Mouse (Mus musculus) liver, embryonic 13.5 days (tissue): ENCODE results near the gene Mogs. TPM values are rescaled to one million over a fixed set of nuclear protein-coding genes. Genes with fewer than 3 reads are reported as not detected.

Source experiments
- ATAC-seq: fragments of 200-750 bp; cut with Nextera tagmentation; 2 replicates; pipeline ENCODE4 v1.8.0; 2017; ENCODE audit warnings: low read depth, mild to moderate bottlenecking, moderate number of reproducible peaks, moderate library complexity
- DNase-seq: peaks from one replicate; pipeline ENCODE4 v3.0.0; 2022
- H3K27ac ChIP-seq: fragments of 300-500 bp; sonication (generic); 2 replicates; pipeline ENCODE4 v1.5.1; 2015; ENCODE audit warnings: moderate library complexity, mild to moderate bottlenecking, inconsistent platforms
- H3K27me3 ChIP-seq: fragments of 300-500 bp; sonication (generic); 2 replicates; pipeline ENCODE4 v1.6.1; 2015; ENCODE audit warnings: mild to moderate bottlenecking, inconsistent platforms
- H3K36me3 ChIP-seq: fragments of 300-500 bp; sonication (generic); 2 replicates; pipeline ENCODE4 v1.6.1; 2015; ENCODE audit warnings: mild to moderate bottlenecking, inconsistent platforms
- H3K4me1 ChIP-seq: fragments of 300-500 bp; sonication (generic); replicated peaks from 2 replicates; pipeline ENCODE4 v1.6.1; 2015; ENCODE audit warnings: inconsistent platforms
- H3K4me2 ChIP-seq: fragments of 300-500 bp; sonication (generic); 2 replicates; pipeline ENCODE4 v1.6.1; 2015; ENCODE audit warnings: inconsistent platforms, mild to moderate bottlenecking, moderate library complexity
- H3K4me3 ChIP-seq: fragments of 300-500 bp; sonication (generic); replicated peaks from 2 replicates; pipeline ENCODE4 v1.5.1; 2015; ENCODE audit warnings: mild to moderate bottlenecking, inconsistent platforms
- H3K9ac ChIP-seq: fragments of 300-500 bp; sonication (generic); 2 replicates; pipeline ENCODE4 v1.6.1; 2015; ENCODE audit warnings: mild to moderate bottlenecking, inconsistent platforms
- H3K9me3 ChIP-seq: fragments of 300-500 bp; sonication (generic); replicated peaks from 2 replicates; pipeline ENCODE4 v1.6.1; 2016; ENCODE audit warnings: inconsistent platforms
- whole genome bisulfite sequencing: fragments of 180-500 bp; shearing (Covaris S2); methylation state at CpG from one replicate; pipeline ENCODE4 v1.1.7; 2015; ENCODE audit not compliant: insufficient replicate concordance; 5-methylcytosine and 5-hydroxymethylcytosine counted together
- polyA plus RNA-seq: library from polyadenylated mRNA; unstranded; fragments of >200 nt; fragmentation: Nextera tagmentation; extraction: Ambion mirVana; gene quantifications from 2 replicates; pipeline ENCODE4 v1.2.1, GENCODE M21; 2015

Gene Mogs
- 44.9 and 46.7 TPM in 2 replicates for polyA plus RNA-seq

GRCm38 (mm10) chr6:83115011-83115671 is at the start of gene Mogs:
Gene Mogs, plus strand, starts transcription at chr6:83115496.
- peak within 1 kb of the TSS; percentile 96 for H3K9ac ChIP-seq
- no peaks in the 10 kb centered on the region for H3K9me3 ChIP-seq
- ATAC-seq (peak; percentile 90), DNase-seq (peak; percentile 90)
- H3K4me2 ChIP-seq: peak within 1 kb of the TSS; percentile 97
- peak within 1 kb of the TSS; percentile 93 for H3K27ac ChIP-seq
- H3K27me3 ChIP-seq: no peaks in the 10 kb centered on the region
- 2% methylated on average over 58 of the region's 58 CpGs for WGBS
- peaks cover 46% of the 10 kb centered on the region for H3K36me3 ChIP-seq
- peak within 1 kb of the TSS; percentile 89 for H3K4me3 ChIP-seq
- peaks cover 84% of the 10 kb centered on the region for H3K4me1 ChIP-seq

- 0 out of 2 replicates have a peak, but pooled peaks cover 4% of the 10 kb centered on the region for H3K36me3 ChIP-seq
- no peak overlapping the region for H3K4me2 ChIP-seq
- DNase-seq (no peak), ATAC-seq (no peak)
- 38% methylated on average over 8 of the region's 8 CpGs for WGBS
- no peak overlapping the region for H3K27ac ChIP-seq
- no peak overlapping the region for H3K9ac ChIP-seq
- peaks cover 100% of the 10 kb centered on the region for H3K27me3 ChIP-seq
- H3K4me3 ChIP-seq: no peak overlapping the region
- peaks cover 28% of the 10 kb centered on the region for H3K4me1 ChIP-seq
- H3K9me3 ChIP-seq: no peaks in the 10 kb centered on the region
These were observed 49.3 kb upstream of the Mogs start for GRCm38 (mm10) chr6:83065995-83066394.

GRCm38 (mm10) chr6:83066441-83066840 is 48.9 kb upstream of the Mogs start:
- no peaks in the 10 kb centered on the region for H3K9me3 ChIP-seq
- H3K4me1 ChIP-seq: peaks cover 32% of the 10 kb centered on the region
- no peak overlapping the region for H3K27ac ChIP-seq
- ATAC-seq: no peak
- H3K9ac ChIP-seq: no peak overlapping the region
- peaks cover 100% of the 10 kb centered on the region for H3K27me3 ChIP-seq
- H3K4me3 ChIP-seq: no peak overlapping the region
- no peak for DNase-seq
- 31% methylated on average over 6 of the region's 6 CpGs for WGBS
- no peaks in the 10 kb centered on the region for H3K36me3 ChIP-seq
- no peak overlapping the region for H3K4me2 ChIP-seq

- H3K9me3 ChIP-seq: no peaks in the 10 kb centered on the region
- ATAC-seq: no peak
- H3K9ac ChIP-seq: no peak overlapping the region
- DNase-seq: no peak
- no peak overlapping the region for H3K27ac ChIP-seq
- H3K4me3 ChIP-seq: peak overlapping the region; percentile 38
- 8% methylated on average over 8 of the region's 8 CpGs for WGBS
- peaks cover 100% of the 10 kb centered on the region for H3K27me3 ChIP-seq
- no peaks in the 10 kb centered on the region for H3K36me3 ChIP-seq
- H3K4me2 ChIP-seq: peak overlapping the region; percentile 53
- H3K4me1 ChIP-seq: peaks cover 34% of the 10 kb centered on the region
These were observed 47.1 kb upstream of the Mogs start for GRCm38 (mm10) chr6:83068221-83068620.

GRCm38 (mm10) chr6:83068706-83069487 is 46.4 kb upstream of the Mogs start:
- Histone ChIP-seq H3K9ac (no peak overlapping the region), H3K4me1 (peaks cover 34% of the 10 kb centered on the region), H3K4me2 (peak overlapping the region; percentile 53), H3K27me3 (peaks cover 100% of the 10 kb centered on the region), H3K9me3 (no peaks in the 10 kb centered on the region), H3K36me3 (no peaks in the 10 kb centered on the region), H3K4me3 (peak overlapping the region; percentile 38), H3K27ac (no peak overlapping the region)
- WGBS: 2% methylated on average over 81 of the region's 81 CpGs
- no peak for DNase-seq
- ATAC-seq: no peak

- peak overlapping the region; percentile 38 for H3K4me3 ChIP-seq
- H3K9ac ChIP-seq: no peak overlapping the region
- WGBS: 3% methylated on average over 69 of the region's 69 CpGs
- H3K4me2 ChIP-seq: peak overlapping the region; percentile 53
- no peak for DNase-seq
- H3K27me3 ChIP-seq: peaks cover 100% of the 10 kb centered on the region
- no peak for ATAC-seq
- no peaks in the 10 kb centered on the region for H3K36me3 ChIP-seq
- H3K4me1 ChIP-seq: peaks cover 34% of the 10 kb centered on the region
- H3K9me3 ChIP-seq: no peaks in the 10 kb centered on the region
- no peak overlapping the region for H3K27ac ChIP-seq
These were observed 45.6 kb upstream of the Mogs start for GRCm38 (mm10) chr6:83069488-83070246.

GRCm38 (mm10) chr6:83070247-83070310 is 45.2 kb upstream of the Mogs start, which contains the start of gene Tlx2:
Gene Tlx2, minus strand, starts transcription at chr6:83070293.
- Histone ChIP-seq H3K36me3 (no peaks in the 10 kb centered on the region), H3K9ac (no peak within 1 kb of the TSS), H3K4me2 (peak within 1 kb of the TSS; percentile 53), H3K27me3 (peaks cover 100% of the 10 kb centered on the region), H3K27ac (no peak within 1 kb of the TSS), H3K4me3 (peak within 1 kb of the TSS; percentile 38), H3K4me1 (peaks cover 34% of the 10 kb centered on the region), H3K9me3 (no peaks in the 10 kb centered on the region)
- DNase-seq (no peak), ATAC-seq (no peak)
- WGBS: 4% methylated on average over 10 of the region's 10 CpGs

- ATAC-seq (no peak), DNase-seq (no peak)
- Histone ChIP-seq H3K9me3 (no peaks in the 10 kb centered on the region), H3K4me2 (peak overlapping the region; percentile 29), H3K4me1 (peaks cover 34% of the 10 kb centered on the region), H3K27ac (no peak overlapping the region), H3K36me3 (no peaks in the 10 kb centered on the region), H3K4me3 (peak overlapping the region; percentile 38), H3K27me3 (peaks cover 100% of the 10 kb centered on the region), H3K9ac (no peak overlapping the region)
- 2% methylated on average over 58 of the region's 58 CpGs for WGBS
These were observed 44.7 kb upstream of the Mogs start for GRCm38 (mm10) chr6:83070311-83071219.

GRCm38 (mm10) chr6:83071220-83071619 is 44.1 kb upstream of the Mogs start:
- DNase-seq: no peak

GRCm38 (mm10) chr6:83074979-83075378 is 40.3 kb upstream of the Mogs start:
- peaks cover 35% of the 10 kb centered on the region for H3K4me1 ChIP-seq
- H3K9ac ChIP-seq: no peak overlapping the region
- no peaks in the 10 kb centered on the region for H3K9me3 ChIP-seq
- peaks cover 2% of the 10 kb centered on the region for H3K36me3 ChIP-seq
- no peak overlapping the region for H3K27ac ChIP-seq
- no peak for ATAC-seq
- 8% methylated on average over 2 of the region's 2 CpGs for WGBS
- H3K4me3 ChIP-seq: no peak overlapping the region
- peaks cover 76% of the 10 kb centered on the region for H3K27me3 ChIP-seq
- DNase-seq: no peak
- H3K4me2 ChIP-seq: no peak overlapping the region

More at GRCm38 (mm10) chr6:83071220-83071619, 44.1 kb upstream of the Mogs start:
- WGBS: 2% methylated on average over 21 of the region's 24 CpGs
- ATAC-seq: no peak
- Histone ChIP-seq H3K27me3 (peaks cover 100% of the 10 kb centered on the region), H3K4me2 (peak overlapping the region; percentile 29), H3K36me3 (no peaks in the 10 kb centered on the region), H3K4me3 (peak overlapping the region; percentile 38), H3K27ac (no peak overlapping the region; the same call in 1 of the 2 replicates), H3K9ac (no peak overlapping the region), H3K4me1 (peaks cover 34% of the 10 kb centered on the region), H3K9me3 (no peaks in the 10 kb centered on the region)
